Mouse (Mus musculus) mesoderm, embryonic 11.5 days (tissue): ENCODE data around the gene Emx1.
"Not testable (repeated sequence)": the region's sequence is repeated elsewhere in the genome, so short reads cannot be mapped to it uniquely, and the experiment has no call there.

ENCODE experiments used
- DNase-seq: peaks from one replicate; pipeline ENCODE4 v3.0.0-alpha.2; 2012; ENCODE audit warnings: low read depth, low spot score

Emx1 gene

GRCm38 (mm10) chr6:85187340-85188211, at the start of gene Emx1:
Gene Emx1 (plus strand): TSS chr6:85187438.
- DNase-seq = peak; percentile 36

GRCm38 (mm10) chr6:85139534-85139933, 47.7 kb upstream of the Emx1 start:
- DNase-seq = no peak

- DNase-seq = peak; percentile 43
Measured at GRCm38 (mm10) chr6:85141013-85141412, 46.2 kb upstream of the Emx1 start.

GRCm38 (mm10) chr6:85144466-85144865, 42.8 kb upstream of the Emx1 start:
- DNase-seq = no peak

- no peak for DNase-seq
Measured at GRCm38 (mm10) chr6:85147636-85148035, 39.6 kb upstream of the Emx1 start.

- no peak for DNase-seq
Measured at GRCm38 (mm10) chr6:85150386-85150785, 36.9 kb upstream of the Emx1 start.

- DNase-seq = peak; percentile 89
Measured at GRCm38 (mm10) chr6:85153970-85154540, 33.2 kb upstream of the Emx1 start.

- peak; percentile 65 for DNase-seq
Measured at GRCm38 (mm10) chr6:85154861-85155528, 32.2 kb upstream of the Emx1 start.

- DNase-seq = not testable (repeated sequence)
Measured at GRCm38 (mm10) chr6:85156551-85156950, 30.7 kb upstream of the Emx1 start.

GRCm38 (mm10) chr6:85158040-85158804, 29.0 kb upstream of the Emx1 start:
- DNase-seq = not testable (repeated sequence)

GRCm38 (mm10) chr6:85159092-85159760, 28.0 kb upstream of the Emx1 start:
- DNase-seq = peak; percentile 64

GRCm38 (mm10) chr6:85160201-85160923, 26.9 kb upstream of the Emx1 start:
- peak; percentile 84 for DNase-seq

GRCm38 (mm10) chr6:85165440-85165921, 21.8 kb upstream of the Emx1 start:
- no peak for DNase-seq

- no peak for DNase-seq
Measured at GRCm38 (mm10) chr6:85179569-85179968, 7.7 kb upstream of the Emx1 start.

GRCm38 (mm10) chr6:85180036-85180435, 7.2 kb upstream of the Emx1 start:
- no peak for DNase-seq

GRCm38 (mm10) chr6:85183951-85184350, 3.3 kb upstream of the Emx1 start:
- DNase-seq = no peak

- no peak for DNase-seq
Measured at GRCm38 (mm10) chr6:85186033-85186743, 1.1 kb upstream of the Emx1 start.

- DNase-seq = no peak
Measured at GRCm38 (mm10) chr6:85186744-85187059, 536 bp upstream of the Emx1 start.

- DNase-seq = no peak
Measured at GRCm38 (mm10) chr6:85188256-85189110, 1.2 kb downstream of the Emx1 start.
